Mouse (Mus musculus): ENCODE data around the gene Cdh10.

DNA sequence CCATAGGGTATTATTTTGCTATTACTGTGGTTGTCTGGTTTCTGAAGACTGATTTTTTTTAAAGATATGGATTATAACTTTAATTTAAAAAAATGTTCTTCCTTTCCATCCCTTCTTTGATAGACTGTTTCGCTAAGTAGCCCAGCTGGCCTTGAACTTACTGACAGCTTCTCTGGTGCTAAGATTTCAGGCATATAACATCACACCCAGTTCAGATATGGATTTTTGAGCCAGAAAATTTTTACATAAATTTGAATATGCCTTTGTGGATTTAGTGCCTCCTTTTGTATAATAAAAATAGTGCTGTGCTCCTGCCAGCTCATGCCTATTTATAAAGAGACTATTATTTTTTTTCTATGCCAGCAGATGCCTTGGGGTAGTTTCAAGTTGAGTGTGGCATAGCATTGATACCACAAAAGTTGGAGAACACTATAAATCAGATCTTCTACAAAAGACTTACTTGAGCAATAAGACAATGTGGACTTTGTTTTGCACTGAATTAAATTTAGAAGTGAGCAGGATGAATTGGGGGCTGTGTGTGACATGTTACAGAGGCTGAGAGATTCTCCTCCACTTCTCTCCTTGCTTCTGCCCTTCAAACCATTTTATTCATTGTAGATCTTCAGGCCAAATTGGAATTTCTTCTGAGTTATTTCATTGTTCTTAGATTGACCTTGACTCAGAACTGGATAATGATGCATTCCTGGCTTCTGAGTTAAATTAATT lies 106.8 kb downstream of the Cdh10 start:
- TF ChIP-seq CTCF (IDR thresholded peaks at IDR 0.05; ENCODE audit: low read depth) (no peak), EP300 (IDR thresholded peaks at IDR 0.05; ENCODE audit: low read depth) (no peak)
